Mouse (Mus musculus) heart, postnatal 36 days (tissue): ENCODE results near the gene Rasef. TPM values are rescaled to one million over a fixed set of nuclear protein-coding genes. Genes with fewer than 3 reads are reported as not detected.

Experiments used
- total RNA-seq, 2 experiments: library from RNA; stranded (reverse); gene quantifications; 2 replicates each; pipeline ENCODE4 v1.2.3; 2021

Rasef gene
- total RNA-seq, 2 experiments from 2014 or later: 0.36 to 0.70 TPM

Other genes with a start within 250 kb of the Rasef start
- gene Gm11238, start 183.1 kb downstream of the Rasef start, total RNA-seq: not detected
- gene Gm11237, start 168.0 kb downstream of the Rasef start, total RNA-seq: not detected
- gene Gm11236, start 152.9 kb downstream of the Rasef start, total RNA-seq: not detected
- not detected for gene Gm11239, start 122.6 kb downstream of the Rasef start, total RNA-seq
- not detected for gene Gm428, start 107.5 kb downstream of the Rasef start, total RNA-seq
- not detected for gene Gm11758, start 85.3 kb upstream of the Rasef start, total RNA-seq
- not detected for gene Gm11757, start 100.1 kb upstream of the Rasef start, total RNA-seq
- gene Gm13871, start 115.0 kb upstream of the Rasef start, total RNA-seq: not detected
- gene Gm11756, start 129.8 kb upstream of the Rasef start, total RNA-seq: 1 to 10 TPM; 1.4 to 2.5 TPM
- gene 2310002L09Rik, start 159.9 kb upstream of the Rasef start, total RNA-seq: 10 to 100 TPM; 25.1 to 27.3 TPM
- gene Frmd3, start 222.4 kb upstream of the Rasef start, total RNA-seq: under 1 TPM in 1 of 2 experiments, not detected in 1; 0.25 TPM